Comparison of ENCODE assay signal across 8 mouse cellular contexts in genomic region chr1:104768371-104769249, GRCm38 (mm10). TPM values are rescaled to one million over a fixed set of nuclear protein-coding genes. Genes with fewer than 3 reads are reported as not detected.
DNase-seq lines count a peak whose midpoint lies in the region; ATAC-seq and TF ChIP-seq lines count a peak whose summit lies in the region.

Cdh20 (plus strand) TSS chr1:104768529.

- no peaks in the 10 kb centered on the region for H3K4me1 ChIP-seq in lung, embryonic 14.5 days (ENCODE audit: insufficient read depth)
- H3K4me1 ChIP-seq in midbrain, embryonic 14.5 days (ENCODE audit: control insufficient read depth, insufficient read depth, low read length): 0 out of 2 replicates have a peak, but pooled peaks cover 9% of the 10 kb centered on the region

- no peaks in the 10 kb centered on the region for H3K9me3 ChIP-seq in lung, embryonic 14.5 days (ENCODE audit: low read depth, low read length)
- no peaks in the 10 kb centered on the region for H3K9me3 ChIP-seq in midbrain, embryonic 14.5 days (ENCODE audit: control insufficient read depth, low read length)

- ATAC-seq in lung, embryonic 14.5 days (ENCODE audit: insufficient read depth): peak; percentile 77
- peak; percentile 71 for ATAC-seq in midbrain, embryonic 14.5 days (ENCODE audit: low FRiP score, low TSS enrichment)

- no peaks in the 10 kb centered on the region for H3K36me3 ChIP-seq in lung, embryonic 14.5 days (ENCODE audit: insufficient read depth)
- no peaks in the 10 kb centered on the region for H3K36me3 ChIP-seq in midbrain, embryonic 14.5 days (ENCODE audit: control insufficient read depth, insufficient read depth, low read length)

- WGBS in lung, embryonic 14.5 days: under 1% methylated on average over 45 of the region's 46 CpGs
- under 1% methylated on average over 46 of the region's 46 CpGs for WGBS in midbrain, embryonic 14.5 days

- H3K4me3 ChIP-seq in lung, embryonic 14.5 days (ENCODE audit: low read depth, low read length): peak within 1 kb of the TSS; percentile 40
- peak within 1 kb of the TSS; percentile 61 for H3K4me3 ChIP-seq in midbrain, embryonic 14.5 days (replicated peaks; ENCODE audit: low read depth, low read length)

- peak within 1 kb of the TSS; percentile 76 for H3K4me2 ChIP-seq in lung, embryonic 14.5 days
- H3K4me2 ChIP-seq in midbrain, embryonic 14.5 days (ENCODE audit: low read length): peak within 1 kb of the TSS; percentile 99

- peak; percentile 35 for DNase-seq in lung, embryonic 14.5 days
- DNase-seq in lung, adult 18-20 months: no peak
- DNase-seq in cerebellum, postnatal 14 days: peak; percentile 66
- DNase-seq in frontal cortex, postnatal 25 days (ENCODE audit: low spot score in 2 of 2): peak; percentile 15 to 21
- DNase-seq in layer of hippocampus, postnatal 10 days (ENCODE audit: low spot score in 2 of 2): peak; percentile 47 to 55
- peak; percentile 66 for DNase-seq in midbrain, embryonic 14.5 days
- no peak for DNase-seq in thymus, adult 18-20 months
- DNase-seq in ovary, adult 18-20 months (ENCODE audit: low spot score): no peak

- no peak for TF ChIP-seq CTCF in lung, embryonic 14.5 days (IDR thresholded peaks at IDR 0.05; ENCODE audit: low read depth)

- peak within 1 kb of the TSS; percentile 32 for H3K9ac ChIP-seq in lung, embryonic 14.5 days
- peak within 1 kb of the TSS; percentile 58 for H3K9ac ChIP-seq in midbrain, embryonic 14.5 days (replicated peaks; ENCODE audit: low read length)

- peaks cover 22% of the 10 kb centered on the region for H3K27me3 ChIP-seq in lung, embryonic 14.5 days (ENCODE audit: insufficient read depth, low read length)
- H3K27me3 ChIP-seq in midbrain, embryonic 14.5 days (ENCODE audit: control insufficient read depth, insufficient read depth, low read length): no peaks in the 10 kb centered on the region

- no peak within 1 kb of the TSS for H3K27ac ChIP-seq in lung, embryonic 14.5 days (ENCODE audit: low read depth)
- no peak within 1 kb of the TSS for H3K27ac ChIP-seq in midbrain, embryonic 14.5 days (replicated peaks; ENCODE audit: low read depth, low read length)

RNA-seq across cellular contexts. Expression of gene Cdh20, which starts in this region (rescaled TPM):
- polyA plus RNA-seq in lung, embryonic 14.5 days (2014; fragmentation: Nextera tagmentation; extraction: Ambion mirVana): 0.07 and 0.11 TPM in 2 replicates
- total RNA-seq in layer of hippocampus, postnatal 10 days (2021): 10 to 100 TPM; 17.8 to 18.0 TPM
- 1.4 and 1.8 TPM in 2 replicates for polyA plus RNA-seq in midbrain, embryonic 14.5 days (2014; fragmentation: Nextera tagmentation; extraction: Ambion mirVana)

Comparison
In these comparisons a context has a peak if more than half of its experiments do, and no peak if none do; other contexts are left out.
1. Peak in DNase-seq, ATAC-seq, H3K4me3 ChIP-seq, H3K9ac ChIP-seq and H3K4me2 ChIP-seq in lung, embryonic 14.5 days; RNA of the gene not detected or under 1 TPM.
2. DNase-seq: peak in cerebellum, postnatal 14 days (2 of 2), frontal cortex, postnatal 25 days (2 of 2), layer of hippocampus, postnatal 10 days (2 of 2) and midbrain, embryonic 14.5 days (single experiment); none in lung, adult 18-20 months (0 of 2), thymus, adult 18-20 months (0 of 2) and ovary, adult 18-20 months (single experiment).